Mouse (Mus musculus) thymus, adult 2 months (tissue): ENCODE data around the gene Doc2g.

Experiments
- CTCF ChIP-seq: fragments of 200-500 bp; IDR thresholded peaks from 2 replicates; pipeline ENCODE4 v1.5.1; 2012; ENCODE audit warnings: mild to moderate bottlenecking, control low read depth, low read length, moderate library complexity, borderline replicate concordance; ENCODE audit not compliant: control insufficient read depth, poor library complexity, insufficient read depth; ENCODE audit errors: extremely low read depth
- POLR2A ChIP-seq: fragments of 200-500 bp; IDR thresholded peaks from 2 replicates; pipeline ENCODE4 v1.6.1; 2012; ENCODE audit warnings: mild to moderate bottlenecking, low read length, control low read depth, moderate library complexity; ENCODE audit not compliant: control insufficient read depth, poor library complexity, insufficient read depth; ENCODE audit errors: extremely low read depth

- TF ChIP-seq POLR2A (no peak), CTCF (no peak)
Measured at GRCm38 (mm10) chr19:4051016-4051415, 47.9 kb downstream of the Doc2g start.
